Mouse (Mus musculus) CD4-positive helper T cell, adult 2 months (primary cell): ENCODE measurements at regions not wholly inside any gene's neighbourhood (a gene's known extent, or its start where the extent isn't known, plus 50 kb on each side); places are given as distances from the start of the nearest gene placed in this dataset.

Experiments
- DNase-seq: peaks from one replicate; pipeline ENCODE4 v3.0.0-alpha.2; 2012; ENCODE audit warnings: low read depth, missing footprints, low spot score

- DNase-seq: no peak
These were observed 136.1 kb upstream of the Car8 start for GRCm38 (mm10) chr4:8374737-8375489.

GRCm38 (mm10) chr4:8374061-8374460 is 135.2 kb upstream of the Car8 start:
- no peak for DNase-seq

DNA sequence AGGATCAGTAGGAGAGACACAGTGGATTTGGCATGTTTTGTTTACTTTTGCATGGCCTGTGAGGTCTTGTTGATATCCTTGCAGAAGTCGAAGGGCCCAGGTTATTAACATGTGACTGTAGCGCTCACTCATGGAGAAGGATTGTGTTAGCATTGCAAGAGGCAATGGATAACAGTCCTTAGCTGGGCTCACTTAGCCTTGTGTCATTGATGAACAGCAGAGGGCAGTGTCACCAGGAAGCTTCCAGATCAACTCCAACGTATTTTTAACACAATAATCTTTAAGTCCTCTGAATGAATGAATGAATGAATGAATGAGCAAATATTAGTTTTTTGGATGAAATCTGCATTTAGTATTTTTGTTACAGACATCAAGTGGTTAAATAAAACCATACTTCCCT is 133.2 kb upstream of the Car8 start:
- no peak for DNase-seq

DNA sequence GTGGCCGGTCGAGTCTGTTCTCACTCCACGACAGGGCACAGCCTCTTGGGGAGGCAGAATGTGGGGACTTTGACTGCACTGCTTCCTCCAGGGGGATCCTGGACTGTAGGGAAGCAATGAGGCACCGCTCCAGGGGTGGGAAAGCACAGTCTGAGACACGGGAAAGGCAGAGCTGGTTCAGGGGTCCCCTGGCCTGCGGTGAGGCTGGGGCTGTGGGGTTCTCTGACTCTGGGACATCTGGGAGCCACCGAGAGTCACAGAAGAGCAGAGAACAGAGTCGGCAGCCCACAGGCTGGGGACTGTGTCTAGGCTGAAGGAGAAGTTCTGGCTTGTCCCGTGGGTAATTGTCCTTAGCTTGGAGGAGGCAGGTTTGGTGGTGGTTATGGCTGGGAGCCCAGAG is 131.9 kb upstream of the Car8 start:
- DNase-seq: no peak

DNA sequence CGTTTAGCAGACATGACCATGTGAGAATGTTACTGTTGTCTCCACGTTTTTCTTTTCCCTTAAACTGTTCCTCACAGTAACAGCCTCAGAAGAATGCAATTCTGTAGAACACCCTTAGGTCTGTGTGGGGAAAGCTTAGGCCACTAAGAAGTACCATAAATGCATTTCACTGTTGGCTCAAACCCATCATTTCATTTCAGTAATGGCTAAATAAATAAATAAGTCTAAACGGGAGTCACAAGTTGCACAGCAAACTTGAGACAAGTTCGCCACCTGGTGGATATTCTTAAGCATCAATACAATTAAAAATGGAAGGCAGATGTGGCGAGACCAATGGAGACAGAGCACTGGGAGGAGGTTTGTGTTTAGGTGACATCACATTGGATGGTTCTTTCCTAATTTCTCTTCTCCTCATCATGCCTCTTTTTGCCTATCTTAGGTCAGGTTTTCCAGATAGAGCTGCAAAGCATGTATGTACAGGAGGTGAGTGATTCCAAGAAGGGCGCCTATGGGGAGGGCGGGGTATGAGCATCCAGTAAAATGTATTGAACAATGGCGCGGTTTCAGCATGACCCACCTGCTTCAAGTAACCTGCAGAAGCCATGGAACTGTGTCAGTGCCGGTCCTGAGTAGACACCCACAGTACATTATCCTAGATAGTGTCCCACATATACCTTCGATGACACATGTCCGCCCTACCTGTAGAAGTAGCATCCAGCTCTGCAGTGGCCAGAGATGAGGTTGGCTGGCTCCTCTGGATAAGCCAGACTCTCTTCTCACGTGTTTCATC is 128.8 kb upstream of the Car8 start:
- DNase-seq: peak; percentile 47

- no peak for DNase-seq
These were observed 128.1 kb upstream of the Car8 start for GRCm38 (mm10) chr4:8366978-8367377.

DNA sequence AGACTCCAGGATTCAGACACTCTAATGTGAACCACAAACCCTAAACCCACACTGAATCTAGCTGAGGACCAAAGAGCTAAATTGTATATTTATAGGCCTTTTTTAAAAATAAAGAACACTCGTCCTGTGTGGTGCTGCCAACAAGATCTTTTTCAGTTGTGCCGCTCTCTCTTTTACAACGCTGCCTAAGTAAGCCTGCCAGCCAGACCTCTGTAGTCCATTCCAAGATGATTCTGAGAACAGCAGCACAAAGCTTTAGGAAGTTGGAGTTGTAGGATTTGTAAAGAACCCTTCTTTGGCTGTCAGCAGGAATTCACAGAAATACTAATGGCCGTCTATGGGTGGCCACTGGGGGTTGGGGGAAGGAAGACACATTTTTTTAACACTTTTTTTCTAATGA is 123.6 kb upstream of the Car8 start:
- DNase-seq: no peak

GRCm38 (mm10) chr4:8361931-8362330 is 123.1 kb upstream of the Car8 start:
- DNase-seq: no peak

- no peak for DNase-seq
These were observed 122.5 kb upstream of the Car8 start for GRCm38 (mm10) chr4:8361305-8361704.

DNA sequence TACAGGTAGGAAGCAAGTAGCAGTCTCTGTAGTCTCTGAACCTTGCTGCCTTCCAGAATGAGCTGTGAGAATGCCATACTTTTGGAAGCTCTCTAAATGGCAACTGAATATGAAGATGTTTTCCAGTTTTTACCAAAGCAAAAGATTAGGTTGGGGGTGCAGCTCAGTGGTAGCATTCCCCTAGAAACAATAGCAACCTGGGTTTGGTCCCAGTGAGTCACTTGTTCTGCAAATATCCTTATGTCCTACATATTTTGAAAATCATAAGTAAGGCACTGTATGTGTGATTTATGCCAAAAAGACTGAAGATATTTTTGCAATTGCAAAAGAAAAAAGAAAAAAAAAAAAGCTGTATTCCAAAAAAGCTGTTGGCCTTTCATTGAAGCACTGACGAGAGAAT is 118.6 kb upstream of the Car8 start:
- no peak for DNase-seq

DNA sequence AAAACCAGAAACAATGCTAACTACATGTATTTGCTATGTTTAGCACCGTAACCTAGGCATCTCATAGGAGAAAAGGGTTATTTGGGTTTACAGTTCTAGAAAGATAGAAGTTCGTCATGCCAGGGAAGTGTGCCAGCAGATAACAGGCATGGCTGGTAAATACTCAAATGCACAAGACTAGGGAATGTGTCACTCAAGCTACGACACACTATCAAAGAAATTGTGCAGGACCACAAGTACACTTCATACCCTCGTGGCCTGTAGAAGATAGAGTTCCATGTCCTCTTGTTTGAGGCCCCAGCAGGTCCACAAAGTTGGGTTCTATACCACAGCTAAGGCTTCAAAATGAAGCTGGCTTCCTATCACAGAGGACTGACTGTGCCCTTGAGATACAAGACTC is 103.1 kb upstream of the Car8 start:
- no peak for DNase-seq

- no peak for DNase-seq
These were observed 70.6 kb upstream of the Car8 start for GRCm38 (mm10) chr4:8309241-8309987.

GRCm38 (mm10) chr4:8292563-8292962 is 53.7 kb upstream of the Car8 start:
- no peak for DNase-seq

DNA sequence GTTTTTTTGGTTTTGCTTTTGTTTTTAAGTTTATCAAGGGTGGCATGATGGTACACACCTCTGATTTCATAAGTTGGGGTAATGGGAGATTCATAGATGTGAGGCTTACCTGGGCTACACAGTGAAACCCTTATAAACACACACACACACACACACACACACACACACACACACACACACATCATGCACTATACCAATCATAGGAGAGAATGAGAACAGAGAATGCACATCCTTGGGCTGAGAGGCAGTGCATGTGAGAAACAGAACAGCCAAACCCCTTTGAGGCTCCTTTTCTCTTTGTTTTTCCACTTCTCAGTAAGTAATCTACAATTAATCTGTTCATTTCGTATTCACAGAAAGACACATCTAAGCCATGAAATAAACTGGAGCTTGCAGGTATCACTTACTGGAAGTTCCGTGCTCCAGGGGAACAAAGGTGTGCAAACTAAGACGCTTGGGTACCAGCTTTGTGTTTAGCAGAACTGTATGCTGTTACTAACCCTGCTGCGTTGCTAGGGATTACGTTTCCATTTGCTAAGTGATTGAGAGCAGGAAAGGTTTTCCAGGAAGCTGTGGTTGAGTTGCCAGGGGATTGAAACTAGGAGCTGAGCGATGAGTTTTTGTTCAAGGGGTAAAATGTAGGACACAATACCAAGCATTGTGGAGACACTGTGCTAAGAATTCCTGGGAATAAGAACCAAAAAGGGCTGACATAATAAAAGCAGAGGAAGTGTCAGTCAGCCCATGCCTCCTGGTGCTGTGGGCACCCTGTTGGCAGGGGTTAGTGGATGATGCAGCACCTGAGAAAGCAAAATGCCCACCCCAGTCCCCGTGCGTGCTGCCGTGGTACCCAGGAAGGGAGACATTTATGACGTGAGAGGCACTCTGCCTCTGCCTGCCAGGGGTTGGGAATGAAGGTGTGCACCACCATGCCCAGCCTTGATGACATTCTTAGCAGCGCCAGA is 53.0 kb upstream of the Car8 start:
- DNase-seq: no peak

DNA sequence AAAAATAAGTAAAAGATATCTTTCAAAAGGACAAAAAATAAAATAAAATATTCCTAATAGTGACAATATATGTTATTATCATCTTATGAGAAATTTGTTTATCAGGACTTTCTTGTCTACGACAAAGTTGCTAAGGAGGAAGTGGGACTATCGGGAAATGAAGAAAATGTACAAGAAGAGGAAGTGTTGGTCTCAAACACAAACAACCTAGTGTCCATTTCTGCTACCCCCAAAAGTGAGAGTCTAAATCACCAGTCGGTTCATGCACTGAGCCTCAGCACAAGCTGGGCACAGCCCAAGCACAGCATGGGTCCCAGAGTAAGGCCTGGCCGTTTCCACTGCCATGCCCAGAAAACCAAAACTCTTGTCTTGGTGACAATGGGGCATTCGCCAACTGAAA is 51.1 kb upstream of the Car8 start:
- no peak for DNase-seq
